Mouse (Mus musculus) kidney, adult 10 weeks (tissue): ENCODE measurements around the gene Npas1. TPM values are rescaled to one million over a fixed set of nuclear protein-coding genes. Genes with fewer than 3 reads are reported as not detected.

Experiments
- polyA plus RNA-seq: library from polyadenylated mRNA; stranded (reverse); fragments of 350-450 nt; fragmentation: Illumina TruSeq; extraction: RNeasy Lipid Tissue Mini Kit (QIAGEN cat#74804); gene quantifications from one replicate; pipeline ENCODE4 v1.2.3, GENCODE M21; 2014; ENCODE audit warnings: low read depth, low replicate concordance

The Npas1 gene
- polyA plus RNA-seq: not detected

DNA sequence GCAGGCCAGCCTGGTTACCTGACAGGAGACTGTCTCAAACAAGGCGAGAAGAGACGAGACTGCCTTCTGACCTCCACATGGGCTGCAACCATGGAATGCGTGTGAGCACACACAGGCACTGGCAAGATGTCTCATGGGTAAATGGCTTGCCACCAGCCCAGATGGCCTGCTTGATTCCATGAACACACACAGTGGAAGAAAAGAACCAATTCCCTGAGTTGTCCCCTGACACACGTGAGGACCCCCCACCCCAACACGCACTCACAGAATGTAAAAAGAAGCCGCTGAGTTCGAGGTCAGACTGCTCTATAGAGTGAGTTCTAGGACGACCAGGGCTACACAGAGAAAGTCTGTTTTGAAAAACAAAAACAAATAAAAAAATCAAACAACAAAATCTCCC lies at the start of gene Npas1:
Gene Npas1, minus strand, starts transcription at position 101 of the 400 bp plus-strand sequence.

DNA sequence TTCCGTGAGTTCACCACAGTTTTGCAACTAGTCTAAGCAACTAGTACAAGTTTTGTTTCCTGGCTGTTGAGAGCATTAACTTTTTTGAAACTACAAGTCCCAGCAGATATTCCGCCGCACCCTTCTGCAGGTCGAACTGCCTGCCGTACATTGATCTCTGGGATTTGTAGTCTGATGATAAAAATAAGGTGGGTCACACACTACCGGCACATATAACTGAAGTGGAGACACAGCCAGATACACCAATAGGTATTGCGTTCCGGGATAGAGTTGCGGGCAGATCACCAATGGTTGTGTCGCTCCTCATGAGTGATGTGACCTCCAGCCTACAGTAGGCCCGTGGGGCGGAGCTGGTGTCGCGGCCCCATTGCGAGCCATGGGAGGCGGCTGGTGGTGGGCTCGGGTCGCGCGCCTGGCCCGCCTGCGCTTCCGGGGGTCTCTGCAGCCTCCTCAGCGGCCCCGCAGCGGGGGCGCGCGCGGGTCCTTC lies 24.9 kb downstream of the Npas1 start, which contains the start of gene Tmem160:
Gene Tmem160, plus strand, starts transcription at position 193 of the 487 bp plus-strand sequence.

Other genes with a start within 250 kb of the Npas1 start
- gene C5ar2, start 233.6 kb downstream of the Npas1 start, polyA plus RNA-seq: 0.12 TPM
- gene C5ar1, start 218.2 kb downstream of the Npas1 start, polyA plus RNA-seq: 0.57 TPM
- gene Inafm1, start 204.1 kb downstream of the Npas1 start, polyA plus RNA-seq: 0.93 TPM
- gene Ccdc9, start 190.9 kb downstream of the Npas1 start, polyA plus RNA-seq: 10.5 TPM
- gene Bbc3, start 169.3 kb downstream of the Npas1 start, polyA plus RNA-seq: not detected
- 46.2 TPM for gene Sae1, start 89.9 kb downstream of the Npas1 start, polyA plus RNA-seq
- 3.0 TPM for gene Zc3h4, start 76.8 kb downstream of the Npas1 start, polyA plus RNA-seq
- gene Tmem160, start 24.9 kb downstream of the Npas1 start, polyA plus RNA-seq: not detected
- gene Arhgap35, start 137.3 kb upstream of the Npas1 start, polyA plus RNA-seq: 34.0 TPM
- gene Ceacam15, start 198.0 kb upstream of the Npas1 start, polyA plus RNA-seq: not detected
- gene Ceacam9, start 244.2 kb upstream of the Npas1 start, polyA plus RNA-seq: not detected